Mouse (Mus musculus) G1E (cell line): Measurements from ENCODE around the gene Fam104a.

ENCODE experiments used
- CTCF ChIP-seq: IDR thresholded peaks from 2 replicates; pipeline ENCODE4 v1.5.1; 2012; ENCODE audit warnings: low read depth, low read length, inconsistent platforms, mixed read lengths
- GATA1 ChIP-seq: IDR thresholded peaks from 2 replicates; pipeline ENCODE4 v1.6.1; 2012; ENCODE audit warnings: borderline replicate concordance, low read length, inconsistent platforms, mixed read lengths
- POLR2AphosphoS5 ChIP-seq: IDR thresholded peaks from 2 replicates; pipeline ENCODE4 v1.6.1; 2012; ENCODE audit warnings: low read depth, low read length, inconsistent platforms; ENCODE audit not compliant: insufficient replicate concordance
- TAL1 ChIP-seq: conservative IDR thresholded peaks from 2 replicates; pipeline ENCODE4 v1.6.1; 2012; ENCODE audit warnings: low read depth, low read length, inconsistent platforms, mixed read lengths

DNA sequence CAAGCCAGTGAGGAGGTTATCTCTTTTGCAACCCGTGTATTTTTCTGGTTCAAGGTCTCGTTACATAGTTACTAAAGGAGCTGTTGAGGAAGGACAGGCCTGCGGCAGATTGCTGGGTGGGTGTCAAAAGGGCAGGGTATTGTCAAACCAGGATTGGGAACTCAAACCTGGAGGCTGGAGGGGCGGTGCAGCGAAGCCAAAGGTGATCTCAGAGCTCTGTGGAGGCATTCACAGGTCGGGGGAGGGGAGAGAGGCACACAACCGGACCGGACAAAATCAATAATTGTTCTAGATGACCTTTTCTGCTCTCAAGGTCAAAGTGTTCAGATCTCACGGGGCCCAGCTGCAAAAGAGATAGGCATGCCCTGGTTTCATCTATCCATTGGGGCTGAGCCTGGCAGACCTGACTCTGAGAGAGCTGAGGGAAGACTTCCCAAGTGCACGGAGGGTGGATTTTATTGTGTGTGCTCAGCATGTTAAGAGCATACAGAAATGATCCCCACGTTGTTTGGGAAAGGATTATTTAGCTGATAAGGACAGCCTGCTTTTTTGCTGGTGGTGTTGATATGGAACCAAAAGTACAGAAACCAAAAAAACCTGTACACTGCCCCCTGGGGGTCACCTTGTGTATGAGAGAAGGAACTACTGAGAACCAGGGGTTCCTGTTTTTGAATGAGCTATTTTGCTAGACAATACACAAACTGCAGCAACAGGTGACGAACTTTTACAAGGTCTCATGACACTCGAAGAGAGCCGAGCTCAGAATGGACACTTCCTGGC lies 66.6 kb downstream of the Fam104a start:
- TF ChIP-seq CTCF, result no peak
- TF ChIP-seq TAL1, result no peak
- no peak for TF ChIP-seq GATA1
- TF ChIP-seq POLR2AphosphoS5, result no peak
